Mouse (Mus musculus): Measurements from ENCODE around the gene Scn10a.

Scn10a gene

DNA sequence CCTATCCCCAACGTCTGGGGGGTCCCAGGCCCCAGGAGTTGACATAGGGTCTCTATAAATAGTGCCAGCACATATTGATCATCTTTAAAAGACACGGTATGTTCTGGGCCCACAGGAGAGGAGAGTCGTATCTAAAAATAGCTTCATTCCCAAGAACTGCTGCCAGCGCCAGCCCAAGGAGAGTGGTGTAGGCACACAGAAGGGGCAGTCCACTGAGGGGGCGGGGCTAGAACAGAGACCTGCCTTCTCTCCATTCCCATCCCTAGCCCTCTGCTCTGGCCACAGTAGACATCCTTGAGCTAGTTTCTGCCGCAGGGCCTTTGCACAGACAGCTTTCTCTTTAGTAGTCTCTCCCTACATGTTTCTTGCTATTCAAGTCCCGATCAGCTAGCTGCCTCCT lies 144.8 kb downstream of the Scn10a start:
- CTCF ChIA-PET, result no interaction called here

DNA sequence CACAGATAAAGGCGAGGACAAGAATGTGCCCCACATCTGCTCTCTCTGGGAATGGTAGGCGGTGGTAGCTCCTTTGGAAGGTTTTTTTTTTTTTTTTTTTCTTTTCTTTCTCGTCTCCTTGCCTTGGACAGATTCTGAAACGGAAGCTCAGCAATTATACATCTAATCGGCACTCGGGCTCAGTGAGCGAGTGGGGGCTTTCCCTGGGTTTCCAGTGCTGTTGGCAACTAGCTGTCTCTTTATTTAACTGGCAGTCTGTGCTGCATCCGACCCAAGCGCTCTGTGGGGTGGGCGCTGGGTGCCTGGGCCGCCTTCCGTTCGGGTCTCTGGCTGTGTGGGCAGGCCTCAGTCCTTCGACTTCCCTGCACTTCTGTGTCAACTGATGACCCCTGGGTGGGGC lies 146.1 kb downstream of the Scn10a start:
- CTCF ChIA-PET, result no interaction called here

DNA sequence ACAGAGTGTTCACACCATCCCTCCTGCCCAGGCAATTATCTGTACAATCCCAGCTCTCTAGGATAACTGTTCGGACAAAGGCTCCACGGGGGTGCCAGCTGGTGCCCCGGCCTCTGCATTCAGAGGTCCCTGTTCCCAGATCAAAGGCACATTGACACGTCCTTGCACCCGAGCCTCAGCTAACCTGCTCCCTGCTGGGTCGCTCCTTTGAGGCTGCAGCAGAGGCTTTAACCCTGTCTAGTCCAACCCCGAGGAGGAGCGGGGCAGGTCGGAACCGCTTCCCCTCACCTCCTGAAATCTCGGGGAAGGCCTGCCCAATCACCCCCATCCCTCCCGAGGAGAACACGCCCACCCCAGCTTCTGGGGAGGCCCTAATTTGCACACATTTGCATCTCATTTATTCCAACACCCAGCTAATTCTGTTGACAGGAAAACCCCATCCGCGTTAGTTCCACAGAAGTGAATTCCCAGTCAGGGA lies 147.7 kb downstream of the Scn10a start:
- CTCF ChIA-PET, result no interaction called here

DNA sequence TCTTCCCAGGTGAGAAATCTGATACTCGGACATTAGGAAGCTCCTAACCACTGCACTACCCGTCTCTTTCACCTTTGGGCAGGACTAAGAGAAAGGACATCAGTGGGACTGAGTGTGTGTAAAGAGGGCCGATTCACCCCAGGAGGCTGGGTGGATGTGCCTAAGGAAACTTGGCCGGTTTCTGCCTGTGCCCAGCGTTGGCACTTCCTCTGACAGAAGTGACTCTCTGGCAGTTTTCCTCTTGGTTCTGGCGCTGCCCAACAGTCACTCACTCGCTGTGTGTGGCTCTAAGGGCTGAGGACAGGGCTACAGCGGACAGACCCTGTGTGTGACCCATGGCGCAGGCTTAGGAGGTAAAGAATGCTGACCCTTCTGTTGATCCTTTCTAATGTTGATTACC lies 148.5 kb downstream of the Scn10a start:
- CTCF ChIA-PET, result no interaction called here

DNA sequence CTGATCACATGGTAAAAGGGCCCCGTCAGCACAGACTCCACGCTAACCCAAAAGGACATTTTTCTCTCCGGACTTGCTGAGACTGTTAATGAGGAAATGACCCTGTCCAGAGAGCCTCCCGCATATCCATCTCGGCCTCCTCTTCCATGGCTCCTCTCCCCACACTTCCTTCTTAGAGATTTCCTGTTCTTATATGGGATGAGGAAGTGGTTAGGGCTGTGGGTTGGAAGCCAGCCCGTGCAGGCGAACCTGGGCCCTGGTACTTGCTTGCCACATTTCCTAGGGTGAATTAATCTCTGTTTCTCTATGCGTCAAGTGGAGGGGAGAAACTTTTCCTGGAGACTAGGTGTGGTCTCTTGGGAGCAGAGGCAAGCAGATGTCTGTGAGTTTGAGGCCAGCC lies 150.4 kb downstream of the Scn10a start:
- CTCF ChIA-PET, result no interaction called here

DNA sequence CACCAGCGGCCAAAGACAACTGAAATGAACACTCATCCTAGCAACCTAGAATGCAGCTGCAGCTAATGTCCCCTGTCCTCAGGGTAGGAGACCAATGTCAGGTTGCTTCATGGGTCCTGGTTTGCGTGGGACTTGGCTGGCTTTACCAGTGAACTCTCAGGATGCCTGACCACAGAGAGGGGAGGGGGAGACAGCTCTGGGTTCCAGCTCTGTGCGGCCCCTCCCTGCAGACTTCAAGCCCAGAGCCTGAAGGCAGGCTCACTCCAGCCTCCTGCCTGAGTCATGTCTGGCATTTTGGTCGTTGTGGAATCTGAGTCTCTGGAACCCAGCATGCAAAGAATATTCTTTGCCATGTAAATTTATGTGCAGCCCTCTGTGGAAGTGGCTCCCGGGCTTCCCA lies 151.3 kb downstream of the Scn10a start:
- CTCF ChIA-PET, result no interaction called here

DNA sequence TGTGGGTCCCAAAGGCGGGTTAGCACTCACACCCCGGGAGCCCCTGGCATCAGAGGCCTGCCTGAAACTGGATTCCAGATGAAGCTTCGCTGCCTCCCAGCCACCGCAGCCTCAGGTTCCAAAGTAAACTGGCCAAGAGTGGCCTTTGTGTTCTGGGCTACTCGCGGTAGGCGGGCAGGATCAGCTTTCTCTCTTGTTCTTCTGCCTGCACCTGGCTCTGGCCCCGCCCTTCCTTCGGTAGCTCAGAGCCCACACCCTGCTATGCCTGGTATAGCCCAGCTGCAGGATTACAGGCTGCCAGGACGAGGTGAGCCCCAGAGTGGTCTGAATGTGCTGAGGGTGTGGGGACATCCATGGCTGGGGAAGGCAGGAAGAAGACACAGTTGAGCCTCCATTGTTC lies 152.9 kb downstream of the Scn10a start:
- CTCF ChIA-PET, result no interaction called here

DNA sequence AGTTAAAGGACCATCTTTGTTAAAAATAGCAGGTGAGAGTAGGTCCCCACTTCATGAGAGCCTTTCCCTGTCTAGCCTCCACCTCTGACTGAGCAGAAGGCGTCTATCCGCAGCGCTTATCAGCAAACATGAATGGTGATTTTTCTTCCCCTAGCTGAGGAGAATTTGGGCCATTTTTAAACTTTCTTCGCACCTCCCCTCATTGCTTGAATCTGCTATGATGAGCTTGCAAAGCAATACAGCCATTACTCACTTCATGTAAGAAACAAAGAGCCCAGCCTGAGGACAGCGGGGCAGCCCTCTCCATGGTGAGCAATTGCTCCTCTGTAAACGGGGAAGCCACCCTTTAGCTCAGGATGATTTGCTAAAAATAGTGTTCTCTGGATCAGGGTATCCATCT lies 154.3 kb downstream of the Scn10a start:
- CTCF ChIA-PET, result no interaction called here

DNA sequence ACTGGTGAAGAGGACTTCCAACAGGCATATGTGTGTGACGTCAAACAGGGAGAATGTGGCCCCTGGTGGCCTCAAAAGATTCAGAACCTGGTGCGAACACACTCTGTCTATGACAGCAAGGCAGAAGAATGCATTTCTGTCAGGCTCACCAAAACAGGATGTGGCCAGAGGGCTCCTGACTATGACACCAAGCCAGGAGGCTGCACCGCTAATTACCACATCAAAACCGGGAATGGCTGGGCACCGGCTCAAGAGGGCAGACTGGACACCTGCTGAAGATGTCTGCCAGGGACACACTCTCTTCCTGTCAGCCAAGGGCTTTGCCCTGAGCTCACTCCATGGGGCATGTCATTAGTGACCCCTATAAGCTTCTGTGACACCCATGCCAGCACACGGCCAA lies 155.5 kb downstream of the Scn10a start:
- CTCF ChIA-PET, result no interaction called here

DNA sequence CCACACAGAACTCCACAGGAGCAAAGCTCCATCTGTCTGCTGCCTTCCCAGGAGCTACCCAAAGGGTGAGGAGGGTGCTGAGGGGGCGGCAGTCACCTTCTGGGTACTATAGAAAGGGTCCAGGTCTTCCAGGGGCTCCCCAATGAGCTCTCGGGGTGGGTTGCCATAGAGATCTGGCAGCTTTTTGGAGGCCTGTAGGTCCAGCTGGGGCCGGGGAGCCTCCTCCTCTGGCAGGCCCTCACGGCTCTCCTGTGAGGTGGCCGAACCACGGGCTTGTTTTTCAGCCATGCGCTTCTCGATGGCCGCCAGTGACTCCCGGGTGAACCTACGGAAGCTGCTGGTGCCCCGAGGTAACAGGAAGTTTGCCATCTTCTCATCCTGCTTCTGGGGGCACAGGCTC lies 156.9 kb downstream of the Scn10a start:
- CTCF ChIA-PET, result no interaction called here

DNA sequence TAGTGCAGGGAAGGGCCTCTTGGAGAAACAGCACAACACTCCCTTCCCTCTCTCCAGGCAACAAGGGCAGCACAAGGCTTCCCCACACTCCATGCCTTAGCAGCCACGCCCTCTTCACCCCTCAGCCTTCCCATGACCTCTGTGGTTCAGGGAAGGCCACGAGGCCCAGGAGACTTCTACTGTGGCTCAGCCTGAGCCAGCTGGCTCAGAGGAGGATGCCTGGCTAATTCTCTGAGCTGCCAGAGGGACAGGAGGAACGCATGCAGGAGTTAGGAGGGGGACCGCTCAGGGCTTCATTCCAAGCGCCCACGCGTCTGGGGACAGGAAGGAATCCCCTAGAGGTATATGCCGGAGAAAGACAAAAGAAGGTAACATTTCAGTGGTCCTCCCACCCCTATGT lies 157.4 kb downstream of the Scn10a start:
- CTCF ChIA-PET, result no interaction called here

DNA sequence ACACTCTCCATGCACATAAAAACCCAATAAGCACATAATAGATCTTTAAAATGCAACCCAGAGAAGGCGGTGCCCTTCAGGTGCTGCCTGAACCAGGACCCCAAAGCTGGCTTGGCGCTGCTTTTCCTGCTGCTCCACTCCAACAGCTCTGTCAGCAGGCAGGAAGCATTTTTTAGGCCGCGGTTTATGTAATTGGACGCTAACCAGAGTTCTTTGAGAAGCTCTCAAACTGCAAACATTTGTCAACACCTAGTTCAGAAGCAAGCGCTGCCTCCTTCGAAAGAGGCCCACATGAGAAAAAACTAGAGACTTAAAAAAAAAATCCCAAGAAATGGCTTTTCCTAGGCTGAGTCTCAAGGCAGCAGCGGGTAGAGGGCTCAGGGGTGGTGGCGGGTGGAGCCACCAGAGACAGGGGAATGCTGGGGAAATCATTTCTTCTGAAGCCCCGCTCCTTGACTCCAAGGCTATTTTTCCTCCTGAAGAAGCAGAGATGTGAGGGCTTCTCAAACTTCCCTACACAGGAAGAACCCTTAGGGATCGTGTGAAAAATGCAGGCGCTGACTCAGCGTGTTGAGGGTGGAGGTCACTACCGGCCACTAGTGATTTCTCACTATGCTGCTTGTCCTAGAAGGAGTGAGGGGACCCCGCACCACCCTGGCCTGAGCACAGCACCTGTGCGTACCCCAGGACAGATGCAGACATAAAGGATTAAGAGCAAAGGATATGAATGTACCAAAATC lies 159.4 kb downstream of the Scn10a start:
- CTCF ChIA-PET, result no interaction called here
